8 mouse cellular contexts compared by ENCODE assay signal in genomic region chr6:23180096-23180495, GRCm38 (mm10). TPM values are rescaled to one million over a fixed set of nuclear protein-coding genes. Genes with fewer than 3 reads are reported as not detected.
DNase-seq lines count a peak whose midpoint lies in the region; ATAC-seq lines count a peak whose summit lies in the region.

No protein-coding gene starts in this region.

- intact Hi-C loops in heart, postnatal 10 days (cut with DNase I) = loop anchor here (10.0 kb wide), 1 partner anchor 285 kb away; no protein-coding TSS in a partner anchor

- no peaks in the 10 kb centered on the region for H3K4me1 ChIP-seq in midbrain, embryonic 11.5 days (ENCODE audit: control insufficient read depth, insufficient read depth, low read length)

- H3K9ac ChIP-seq in midbrain, embryonic 11.5 days (ENCODE audit: low read length) = no peak overlapping the region

- no peak overlapping the region for H3K27ac ChIP-seq in midbrain, embryonic 11.5 days (ENCODE audit: low read depth, low read length)

- H3K4me3 ChIP-seq in midbrain, embryonic 11.5 days (ENCODE audit: low read depth, low read length) = no peak overlapping the region

- peak; percentile 1 for DNase-seq in CD4-positive, CD25-positive, alpha-beta regulatory T cell, adult 2 months (ENCODE audit: low read depth, low spot score)
- peak; percentile 21 for DNase-seq in urinary bladder, postnatal 25 days (ENCODE audit: low spot score)
- DNase-seq in urinary bladder, postnatal 4 days (ENCODE audit: low spot score in 2 of 2) = no peak
- peak; percentile 19 to 45 for DNase-seq in heart, postnatal 10 days
- peak; percentile 48 to 61 for DNase-seq in layer of hippocampus, postnatal 14 days (ENCODE audit: low spot score in 2 of 2)
- peak; percentile 98 for DNase-seq in midbrain, embryonic 11.5 days (ENCODE audit: low spot score, missing footprints)
- DNase-seq in spleen, adult 12 weeks (ENCODE audit: low spot score) = no peak

- 20% methylated on average over 8 of the region's 8 CpGs for WGBS in midbrain, embryonic 11.5 days

- no peaks in the 10 kb centered on the region for H3K27me3 ChIP-seq in midbrain, embryonic 11.5 days (ENCODE audit: control insufficient read depth, insufficient read depth, low read length)

- H3K9me3 ChIP-seq in midbrain, embryonic 11.5 days (ENCODE audit: control insufficient read depth, low read length) = no peaks in the 10 kb centered on the region

- no peaks in the 10 kb centered on the region for H3K36me3 ChIP-seq in midbrain, embryonic 11.5 days (ENCODE audit: control insufficient read depth, insufficient read depth, low read length)

- H3K4me2 ChIP-seq in midbrain, embryonic 11.5 days = no peak overlapping the region

- ATAC-seq in CD4-positive, CD25-positive, alpha-beta regulatory T cell, adult 4 months = no peak
- peak; percentile 38; the same call in 1 of the 2 replicates for ATAC-seq in midbrain, embryonic 11.5 days (ENCODE audit: low FRiP score)

RNA-seq across cellular contexts. Expression of gene Aass, which starts 47.3 kb away (rescaled TPM):
- not detected for polyA plus RNA-seq in CD4-positive, CD25-positive, alpha-beta regulatory T cell, adult 4 months (2017; shearing (Covaris generic))
- total RNA-seq in heart, postnatal 10 days (2021) = not detected
- 1 to 10 TPM; 3.0 to 3.3 TPM for total RNA-seq in layer of hippocampus, postnatal 14 days (2021)
- polyA plus RNA-seq in midbrain, embryonic 11.5 days (2014; fragmentation: Nextera tagmentation; extraction: Ambion mirVana) = 1.0 TPM in 2 replicates

Comparison
In these comparisons a context has a peak if more than half of its experiments do, and no peak if none do; other contexts are left out.
1. DNase-seq: peak in CD4-positive, CD25-positive, alpha-beta regulatory T cell, adult 2 months (single experiment), urinary bladder, postnatal 25 days (single experiment), heart, postnatal 10 days (2 of 2), layer of hippocampus, postnatal 14 days (2 of 2) and midbrain, embryonic 11.5 days (single experiment); none in urinary bladder, postnatal 4 days (0 of 2) and spleen, adult 12 weeks (single experiment).